Mouse (Mus musculus) limb, embryonic 13.5 days (tissue): ENCODE measurements around the gene Tmsb15l. TPM values are rescaled to one million over a fixed set of nuclear protein-coding genes. Genes with fewer than 3 reads are reported as not detected.
"Not testable (repeated sequence)": the region's sequence is repeated elsewhere in the genome, so short reads cannot be mapped to it uniquely, and the experiment has no call there.

Experiments
- ATAC-seq: fragments of 200-750 bp; cut with Nextera tagmentation; 2 replicates; pipeline ENCODE4 v1.8.0; 2017; ENCODE audit warnings: low read depth, moderate number of reproducible peaks, moderate TSS enrichment; ENCODE audit not compliant: low FRiP score
- H3K27ac ChIP-seq: fragments of 300-500 bp; sonication (generic); 2 replicates; pipeline ENCODE4 v1.5.1; 2015; ENCODE audit warnings: inconsistent platforms, mild to moderate bottlenecking, moderate library complexity
- H3K27me3 ChIP-seq: fragments of 300-500 bp; sonication (generic); 2 replicates; pipeline ENCODE4 v1.6.1; 2015; ENCODE audit warnings: mild to moderate bottlenecking, inconsistent platforms
- H3K36me3 ChIP-seq: fragments of 300-500 bp; sonication (generic); 2 replicates; pipeline ENCODE4 v1.6.1; 2015; ENCODE audit warnings: inconsistent platforms, mild to moderate bottlenecking, moderate library complexity
- H3K4me1 ChIP-seq: fragments of 300-500 bp; sonication (generic); 2 replicates; pipeline ENCODE4 v1.6.1; 2015; ENCODE audit warnings: inconsistent platforms
- H3K4me2 ChIP-seq: fragments of 300-500 bp; sonication (generic); replicated peaks from 2 replicates; pipeline ENCODE4 v1.6.1; 2015; ENCODE audit warnings: inconsistent platforms, mild to moderate bottlenecking, moderate library complexity
- H3K4me3 ChIP-seq: fragments of 300-500 bp; sonication (generic); 2 replicates; pipeline ENCODE4 v1.5.1; 2015; ENCODE audit warnings: moderate library complexity, mild to moderate bottlenecking, inconsistent platforms
- H3K9ac ChIP-seq: fragments of 300-500 bp; sonication (generic); 2 replicates; pipeline ENCODE4 v1.6.1; 2015; ENCODE audit warnings: mild to moderate bottlenecking, inconsistent platforms
- H3K9me3 ChIP-seq: fragments of 300-500 bp; sonication (generic); 2 replicates; pipeline ENCODE4 v1.6.1; 2016; ENCODE audit warnings: inconsistent platforms
- WGBS: fragments of 180-500 bp; shearing (Covaris S2); methylation state at CpG from one replicate; pipeline ENCODE4 v1.1.7; 2015; 5-methylcytosine and 5-hydroxymethylcytosine counted together
- polyA plus RNA-seq: library from polyadenylated mRNA; unstranded; fragments of >200 nt; fragmentation: Nextera tagmentation; extraction: Ambion mirVana; gene quantifications from 2 replicates; pipeline ENCODE4 v1.2.1, GENCODE M21; 2015

Tmsb15l gene
- polyA plus RNA-seq, 1 experiment from 2014 or later: 7.8 TPM

DNA sequence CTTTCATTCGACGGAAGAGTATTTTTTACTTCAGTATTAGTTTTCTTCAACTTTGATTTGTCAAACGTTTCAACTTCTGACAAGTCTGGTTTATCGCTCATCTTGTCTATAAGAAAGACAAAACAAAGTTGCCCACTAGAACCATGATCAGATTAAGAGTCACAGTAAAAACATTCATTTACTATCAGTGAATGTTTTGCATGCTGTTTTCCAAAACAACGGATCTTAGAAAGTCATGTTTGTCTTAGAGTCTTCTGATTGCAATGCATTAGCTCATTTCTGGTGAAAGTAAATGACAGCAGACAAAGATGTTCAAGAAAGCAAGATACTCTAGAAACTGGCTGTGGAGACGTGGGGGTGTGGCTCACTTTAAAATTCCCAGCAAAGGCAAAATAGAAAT is 1.3 kb downstream of the Tmsb15l start, which contains the start of gene Tmsb15b2:
Gene Tmsb15b2, minus strand, starts transcription at position 101 of the 400 bp plus-strand sequence.
- H3K36me3 ChIP-seq, H3K4me1 ChIP-seq, H3K9me3 ChIP-seq, H3K27me3 ChIP-seq, H3K27ac ChIP-seq, ATAC-seq: not testable (repeated sequence)
- peak within 1 kb of the TSS; percentile 62 for H3K4me2 ChIP-seq
- 85% methylated on average over 6 of the region's 6 CpGs for WGBS
- peak within 1 kb of the TSS; percentile 49 for H3K4me3 ChIP-seq
- peak within 1 kb of the TSS; percentile 56; the same call in 1 of the 2 replicates for H3K9ac ChIP-seq

DNA sequence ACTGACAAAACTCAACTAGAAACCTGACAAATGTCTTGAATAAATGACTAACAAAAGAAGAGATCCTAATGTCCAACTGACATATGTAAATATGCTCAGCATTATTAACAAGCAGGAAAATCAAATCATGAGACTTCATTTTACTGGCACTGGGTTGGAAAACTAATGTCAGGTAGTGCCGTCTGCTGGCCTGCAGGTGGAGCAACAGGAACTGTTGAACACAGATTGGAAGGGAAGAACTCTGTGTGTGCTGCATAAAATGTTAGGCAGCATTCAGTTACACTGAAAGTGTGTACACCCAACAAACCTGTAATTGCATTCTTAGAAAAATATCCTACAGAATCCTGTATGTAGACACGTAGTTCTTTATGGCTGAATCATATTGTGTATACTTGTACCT is 17.0 kb downstream of the Tmsb15l start:
- no peak overlapping the region for H3K4me2 ChIP-seq
- 24% methylated on average over 2 of the region's 2 CpGs for WGBS
- no peak overlapping the region for H3K9ac ChIP-seq
- H3K9me3 ChIP-seq: no peaks in the 10 kb centered on the region
- no peak overlapping the region for H3K4me3 ChIP-seq
- H3K4me1 ChIP-seq: no peaks in the 10 kb centered on the region
- no peaks in the 10 kb centered on the region for H3K27me3 ChIP-seq
- no peaks in the 10 kb centered on the region for H3K36me3 ChIP-seq
- ATAC-seq: no peak
- no peak overlapping the region for H3K27ac ChIP-seq

DNA sequence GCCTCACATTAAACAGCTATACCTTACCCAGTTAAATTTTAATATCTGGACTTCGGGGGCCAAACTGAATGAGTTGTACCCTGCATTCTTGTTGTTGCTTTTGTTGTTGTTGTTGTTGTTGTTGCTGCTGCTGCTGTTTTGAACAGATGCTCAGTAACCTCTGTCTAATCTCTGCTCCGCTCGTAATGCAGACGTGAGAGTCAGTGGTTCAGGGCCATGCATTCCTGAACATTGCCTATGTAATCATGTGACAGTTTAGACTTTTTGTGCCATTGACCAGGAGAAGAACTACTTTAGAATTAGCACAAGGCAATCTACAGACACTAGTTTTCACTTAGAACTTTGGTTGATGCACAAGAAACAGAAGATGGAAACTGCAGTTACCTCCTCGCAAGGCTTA is 18.4 kb downstream of the Tmsb15l start:
- ATAC-seq, H3K27me3 ChIP-seq, H3K9ac ChIP-seq, H3K27ac ChIP-seq, H3K36me3 ChIP-seq, H3K9me3 ChIP-seq, H3K4me1 ChIP-seq: not testable (repeated sequence)
- H3K4me2 ChIP-seq: peak overlapping the region; percentile 54
- WGBS: 59% methylated on average over 5 of the region's 5 CpGs
- peak overlapping the region; percentile 42 for H3K4me3 ChIP-seq

DNA sequence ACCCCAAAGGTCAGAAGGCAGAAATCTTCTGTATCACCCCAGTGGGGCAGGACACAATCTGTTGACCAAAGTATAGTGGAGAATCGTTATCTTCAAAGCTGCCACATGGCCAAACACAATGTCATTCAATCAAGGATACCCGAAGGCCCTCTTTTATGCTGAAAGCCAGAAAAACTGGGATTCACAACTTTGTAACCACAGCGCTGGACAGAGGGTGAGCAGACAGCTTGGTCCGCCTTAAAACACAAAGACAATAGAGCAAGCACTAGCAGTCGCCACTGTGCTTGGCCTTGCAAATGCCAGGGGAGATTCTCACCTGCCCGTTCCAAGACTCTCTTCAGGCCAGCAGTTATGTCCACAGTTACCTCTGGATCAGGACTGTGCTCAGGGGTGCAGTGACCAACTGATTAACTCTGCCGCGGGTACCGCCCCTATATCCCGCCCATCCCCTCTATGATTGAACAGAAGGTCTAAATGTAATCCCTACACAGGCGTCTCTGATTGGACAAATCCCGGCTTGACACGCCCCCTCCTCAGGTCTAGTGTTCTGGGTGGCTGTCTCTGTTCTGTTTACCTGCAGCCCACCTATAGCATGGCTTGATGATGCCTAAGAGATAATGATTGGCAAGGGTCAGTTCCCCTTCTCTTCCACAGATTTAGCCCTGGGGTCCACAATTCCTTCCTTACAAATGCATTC is 18.9 kb downstream of the Tmsb15l start:
- Histone ChIP-seq H3K4me2 (peak overlapping the region; percentile 54), H3K4me3 (peak overlapping the region; percentile 42)
- not testable (repeated sequence) for H3K9ac ChIP-seq, H3K27ac ChIP-seq, H3K4me1 ChIP-seq, H3K36me3 ChIP-seq, H3K27me3 ChIP-seq, H3K9me3 ChIP-seq
- WGBS: 23% methylated on average over 13 of the region's 13 CpGs
- ATAC-seq: peak; percentile 98

DNA sequence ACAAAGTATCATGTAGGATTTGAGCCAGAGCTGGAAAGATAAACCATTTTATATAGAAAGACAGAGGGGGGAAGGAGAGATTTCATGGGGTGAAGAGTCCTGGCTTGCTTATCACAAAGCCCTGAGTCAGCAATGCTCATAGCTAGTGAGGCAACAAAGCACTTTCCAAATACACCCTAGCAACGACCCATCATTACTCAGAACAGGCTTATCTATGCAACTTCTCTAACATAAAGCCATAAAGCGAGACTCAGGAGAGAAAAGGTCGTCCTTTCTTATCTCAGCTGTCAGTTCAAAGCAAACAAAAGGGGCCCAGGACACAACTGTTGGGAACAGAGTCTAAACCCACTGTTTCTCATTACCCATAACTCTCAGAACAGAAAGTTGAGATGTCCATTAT is 38.7 kb downstream of the Tmsb15l start:
- Histone ChIP-seq H3K27ac (no peak overlapping the region), H3K4me2 (no peak overlapping the region), H3K36me3 (no peaks in the 10 kb centered on the region), H3K4me1 (no peaks in the 10 kb centered on the region), H3K27me3 (no peaks in the 10 kb centered on the region), H3K4me3 (no peak overlapping the region), H3K9me3 (no peaks in the 10 kb centered on the region), H3K9ac (no peak overlapping the region)
- 24% methylated on average over 3 of the region's 3 CpGs for WGBS
- no peak for ATAC-seq

DNA sequence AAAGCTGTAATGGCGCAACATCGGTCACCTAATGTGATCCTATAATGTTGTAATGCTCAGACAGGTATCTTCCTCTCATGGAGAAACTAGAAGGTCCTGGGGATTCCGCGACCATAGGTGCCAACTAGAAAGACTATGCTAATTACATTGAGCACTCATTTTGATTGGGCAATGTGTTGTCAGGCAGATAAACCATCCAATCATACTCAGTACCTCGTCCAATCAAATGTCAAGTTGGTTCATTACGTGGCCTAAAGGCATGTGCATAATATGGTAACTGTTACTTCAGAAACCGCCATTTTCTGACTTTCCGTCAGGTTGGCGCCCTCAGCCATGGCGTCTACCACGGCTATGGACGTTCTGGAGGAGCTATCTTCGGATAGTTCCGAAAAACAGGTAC is 49.6 kb downstream of the Tmsb15l start, which contains the start of gene H2bfm:
Gene H2bfm, plus strand, starts transcription at position 295 of the 400 bp plus-strand sequence.
- Histone ChIP-seq H3K4me2 (no peak within 1 kb of the TSS), H3K4me3 (no peak within 1 kb of the TSS), H3K9me3 (no peaks in the 10 kb centered on the region), H3K27me3 (no peaks in the 10 kb centered on the region), H3K27ac (no peak within 1 kb of the TSS), H3K9ac (no peak within 1 kb of the TSS), H3K4me1 (no peaks in the 10 kb centered on the region), H3K36me3 (no peaks in the 10 kb centered on the region)
- 91% methylated on average over 14 of the region's 14 CpGs for WGBS
- no peak for ATAC-seq

DNA sequence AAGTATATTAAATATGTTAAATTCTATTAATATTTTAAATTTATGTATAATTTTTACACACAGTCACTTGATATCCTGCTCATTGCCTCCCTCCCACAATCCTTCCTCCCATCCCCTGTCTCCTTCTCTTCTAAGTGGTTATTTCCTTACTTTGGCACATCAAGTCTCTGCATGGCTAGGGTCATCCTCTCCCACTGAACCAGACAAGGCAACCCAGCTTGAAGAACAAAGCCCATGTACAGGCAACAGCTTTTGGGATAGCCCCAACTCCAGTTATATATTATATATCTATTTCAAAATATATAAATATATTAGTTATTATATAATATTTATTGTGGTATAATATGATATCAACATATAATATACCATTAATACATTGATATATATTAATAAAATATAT is 50.8 kb downstream of the Tmsb15l start:
- H3K36me3 ChIP-seq: no peaks in the 10 kb centered on the region
- no peaks in the 10 kb centered on the region for H3K27me3 ChIP-seq
- ATAC-seq: no peak
- no peak overlapping the region for H3K4me3 ChIP-seq
- H3K4me1 ChIP-seq: no peaks in the 10 kb centered on the region
- no peak overlapping the region for H3K27ac ChIP-seq
- H3K4me2 ChIP-seq: no peak overlapping the region
- no peak overlapping the region for H3K9ac ChIP-seq
- H3K9me3 ChIP-seq: no peaks in the 10 kb centered on the region

Other genes starting within 250 kb of the Tmsb15l start
- gene Morf4l2, start 233.2 kb downstream of the Tmsb15l start, polyA plus RNA-seq: 676 and 684 TPM in 2 replicates
- 0.10 and 0.20 TPM in 2 replicates for gene Glra4, start 196.7 kb downstream of the Tmsb15l start, polyA plus RNA-seq
- 7.3 and 7.6 TPM in 2 replicates for gene Plp1, start 154.2 kb downstream of the Tmsb15l start, polyA plus RNA-seq
- 0.22 and 0.46 TPM in 2 replicates for gene Rab9b, start 108.1 kb downstream of the Tmsb15l start, polyA plus RNA-seq
- gene H2bfm, start 49.5 kb downstream of the Tmsb15l start, polyA plus RNA-seq: not detected in 2 replicates
- 76.7 and 90.3 TPM in 2 replicates for gene Tmsb15b2, start 1.4 kb downstream of the Tmsb15l start, polyA plus RNA-seq
- gene Tmsb15b1, start within 50 bp of the Tmsb15l start, polyA plus RNA-seq: 34.6 and 37.4 TPM in 2 replicates
- 34.6 and 37.0 TPM in 2 replicates for gene Zcchc18, start 16.3 kb upstream of the Tmsb15l start, polyA plus RNA-seq
- gene Slc25a53, start 61.4 kb upstream of the Tmsb15l start, polyA plus RNA-seq: 12.4 and 14.8 TPM in 2 replicates
- 8.7 and 9.4 TPM in 2 replicates for gene Fam199x, start 72.7 kb upstream of the Tmsb15l start, polyA plus RNA-seq
- not detected in 2 replicates for gene Esx1, start 145.2 kb upstream of the Tmsb15l start, polyA plus RNA-seq